Mouse (Mus musculus) gonadal fat pad, adult 2 months (tissue): Measurements from ENCODE around the gene Ppp1r36. TPM values are rescaled to one million over a fixed set of nuclear protein-coding genes. Genes with fewer than 3 reads are reported as not detected.

ENCODE experiments used
- polyA plus RNA-seq: library from polyadenylated mRNA; depleted of rRNA; stranded (reverse); fragments of >200 nt; gene quantifications from 2 replicates; pipeline ENCODE4 v1.2.3, GENCODE M21; 2012; rRNA removed

The Ppp1r36 gene
- polyA plus RNA-seq, 1 experiment = 4.0 TPM

Other genes starting within 250 kb of the Ppp1r36 start
- 2.6 and 2.9 TPM in 2 replicates for gene Esr2, start 240.3 kb upstream of the Ppp1r36 start, polyA plus RNA-seq
- gene Tex21, start 170.8 kb upstream of the Ppp1r36 start, polyA plus RNA-seq = 0.05 and 0.08 TPM in 2 replicates
- gene Mthfd1, start 162.2 kb upstream of the Ppp1r36 start, polyA plus RNA-seq = 21.5 and 21.8 TPM in 2 replicates
- gene Akap5, start 92.6 kb upstream of the Ppp1r36 start, polyA plus RNA-seq = 0.32 and 0.41 TPM in 2 replicates
- gene Zbtb25, start 47.9 kb upstream of the Ppp1r36 start, polyA plus RNA-seq = 8.9 and 10.1 TPM in 2 replicates
- 2.9 and 3.7 TPM in 2 replicates for gene Zbtb1, start 47.3 kb upstream of the Ppp1r36 start, polyA plus RNA-seq
- gene Hspa2, start 13.4 kb upstream of the Ppp1r36 start, polyA plus RNA-seq = 30.2 and 45.9 TPM in 2 replicates
- gene Plekhg3, start 113.4 kb downstream of the Ppp1r36 start, polyA plus RNA-seq = 31.6 and 34.0 TPM in 2 replicates